Mouse (Mus musculus) CH12.LX (cell line): ENCODE measurements around the gene Mettl26. TPM values are rescaled to one million over a fixed set of nuclear protein-coding genes. Genes with fewer than 3 reads are reported as not detected.

Experiments
- DNase-seq: peaks from one replicate; pipeline ENCODE4 v3.0.0-alpha.2; 2013; ENCODE audit errors: extremely low read depth
- H3K27ac ChIP-seq: 2 replicates; pipeline ENCODE4 v1.5.1; 2012; ENCODE audit warnings: low read depth, mild to moderate bottlenecking, control low read depth, moderate library complexity; ENCODE audit not compliant: insufficient read depth
- H3K27me3 ChIP-seq: replicated peaks from 2 replicates; pipeline ENCODE3; 2012; ENCODE audit warnings: inconsistent platforms
- H3K36me3 ChIP-seq, 2 experiments: replicated peaks in 1 of 2; 2 replicates each; pipeline versions ENCODE3 to v1.6.1; 2012; ENCODE audit warnings: inconsistent platforms in 1 of 2, low read length in 1 of 2, mild to moderate bottlenecking in 1 of 2, mixed read lengths in 1 of 2, moderate library complexity in 1 of 2; ENCODE audit not compliant: control insufficient read depth in 1 of 2, insufficient read depth in 1 of 2
- H3K4me1 ChIP-seq, 2 experiments: 2 replicates each; pipeline ENCODE4 v1.6.1; 2012; ENCODE audit warnings: inconsistent platforms in 1 of 2, moderate library complexity in 1 of 2; ENCODE audit not compliant: insufficient read depth in 2 of 2, control insufficient read depth in 1 of 2
- H3K4me2 ChIP-seq: 2 replicates; pipeline ENCODE4 v1.6.1; 2012; ENCODE audit warnings: low read depth, mild to moderate bottlenecking, control low read depth; ENCODE audit not compliant: poor library complexity, insufficient read depth, severe bottlenecking
- H3K4me3 ChIP-seq, 3 experiments: fragments of 150-350 bp in 1 of 3; sonication (generic) in 1 of 3; replicated peaks in 1 of 3; 2 replicates each; pipeline versions ENCODE3 to v1.5.1; 2011 to 2012; ENCODE audit warnings: low read depth in 2 of 3, low read length in 2 of 3, mild to moderate bottlenecking in 2 of 3, moderate library complexity in 2 of 3, control low read depth in 1 of 3, improper control_type of control experiment in 1 of 3, inconsistent platforms in 1 of 3, mixed read lengths in 1 of 3; ENCODE audit not compliant: poor library complexity in 1 of 3
- H3K79me2 ChIP-seq: replicated peaks from 2 replicates; pipeline ENCODE4 v1.6.1; 2012; ENCODE audit warnings: mild to moderate bottlenecking, moderate library complexity; ENCODE audit not compliant: control insufficient read depth, poor library complexity, insufficient read depth, severe bottlenecking; ENCODE audit errors: extremely low read depth
- H3K9ac ChIP-seq: 2 replicates; pipeline ENCODE4 v1.6.1; 2012; ENCODE audit warnings: low read depth, mild to moderate bottlenecking, control low read depth, moderate library complexity; ENCODE audit not compliant: insufficient read depth
- H3K9me3 ChIP-seq: replicated peaks from 2 replicates; pipeline ENCODE3; 2012; ENCODE audit warnings: low read length, inconsistent platforms, mixed read lengths
- BHLHE40 ChIP-seq: IDR thresholded peaks from 2 replicates; pipeline ENCODE4 v1.6.1; 2011; ENCODE audit warnings: mild to moderate bottlenecking, low read depth, low read length, improper control_type of control experiment
- CHD1 ChIP-seq: IDR thresholded peaks from 2 replicates; pipeline ENCODE4 v1.6.1; 2012; ENCODE audit warnings: low read depth, low read length, improper control_type of control experiment, inconsistent platforms
- CHD2 ChIP-seq: IDR thresholded peaks from 2 replicates; pipeline ENCODE4 v1.6.1; 2011; ENCODE audit warnings: low read length, improper control_type of control experiment
- CTCF ChIP-seq, 2 experiments: IDR thresholded peaks in 1 of 2; conservative IDR thresholded peaks in 1 of 2; 2 replicates each; pipeline ENCODE4 v1.5.1; 2011 to 2012; ENCODE audit warnings: low read depth in 2 of 2, low read length in 2 of 2, improper control_type of control experiment in 1 of 2, inconsistent platforms in 1 of 2, mild to moderate bottlenecking in 1 of 2, moderate library complexity in 1 of 2
- E2F4 ChIP-seq: IDR thresholded peaks from 2 replicates; pipeline ENCODE4 v1.6.1; 2011; ENCODE audit warnings: low read depth, low read length, improper control_type of control experiment; ENCODE audit not compliant: insufficient replicate concordance
- ELF1 ChIP-seq: IDR thresholded peaks from 2 replicates; pipeline ENCODE4 v1.6.1; 2014; ENCODE audit warnings: low read depth, mild to moderate bottlenecking, inconsistent platforms, low read length, improper control_type of control experiment
- EP300 ChIP-seq: IDR thresholded peaks from 2 replicates; pipeline ENCODE4 v1.6.1; 2011; ENCODE audit warnings: low read length, improper control_type of control experiment
- ETS1 ChIP-seq: conservative IDR thresholded peaks from 2 replicates; pipeline ENCODE4 v1.6.1; 2012; ENCODE audit warnings: low read depth, mild to moderate bottlenecking, inconsistent platforms, low read length, improper control_type of control experiment, moderate library complexity
- GABPA ChIP-seq: IDR thresholded peaks from 2 replicates; pipeline ENCODE4 v1.6.1; 2012; ENCODE audit warnings: low read depth, low read length, improper control_type of control experiment, inconsistent platforms; ENCODE audit not compliant: insufficient replicate concordance
- HCFC1 ChIP-seq: IDR thresholded peaks from 2 replicates; pipeline ENCODE4 v1.6.1; 2012; ENCODE audit warnings: low read depth, mild to moderate bottlenecking, inconsistent platforms, low read length, improper control_type of control experiment
- IRF4 ChIP-seq: IDR thresholded peaks from 2 replicates; pipeline ENCODE4 v1.6.1; 2014; ENCODE audit warnings: low read depth, mild to moderate bottlenecking, inconsistent platforms, low read length, improper control_type of control experiment
- JUN ChIP-seq: IDR thresholded peaks from 2 replicates; pipeline ENCODE4 v1.6.1; 2011; ENCODE audit warnings: low read depth, mild to moderate bottlenecking, low read length, improper control_type of control experiment, moderate library complexity; ENCODE audit not compliant: insufficient read depth
- JUND ChIP-seq: conservative IDR thresholded peaks from 2 replicates; pipeline ENCODE4 v1.6.1; 2011; ENCODE audit warnings: low read depth, low read length, improper control_type of control experiment
- KAT2A ChIP-seq: IDR thresholded peaks from 2 replicates; pipeline ENCODE4 v1.6.1; 2012; ENCODE audit warnings: low read length, improper control_type of control experiment, inconsistent platforms; ENCODE audit not compliant: insufficient replicate concordance
- MAFK ChIP-seq: IDR thresholded peaks from 2 replicates; pipeline ENCODE4 v1.6.1; 2011; ENCODE audit warnings: low read length, improper control_type of control experiment; ENCODE audit not compliant: insufficient replicate concordance
- MAX ChIP-seq: IDR thresholded peaks from 2 replicates; pipeline ENCODE4 v1.6.1; 2011; ENCODE audit warnings: low read length, improper control_type of control experiment
- MAZ ChIP-seq: IDR thresholded peaks from 2 replicates; pipeline ENCODE4 v1.6.1; 2012; ENCODE audit warnings: low read depth, mild to moderate bottlenecking, inconsistent platforms, low read length, improper control_type of control experiment, moderate library complexity
- MEF2A ChIP-seq: IDR thresholded peaks from 2 replicates; pipeline ENCODE4 v1.6.1; 2014; ENCODE audit warnings: low read depth, mild to moderate bottlenecking, inconsistent platforms, low read length, improper control_type of control experiment, borderline replicate concordance
- MXI1 ChIP-seq: IDR thresholded peaks from 2 replicates; pipeline ENCODE4 v1.6.1; 2011; ENCODE audit warnings: mild to moderate bottlenecking, low read depth, low read length, improper control_type of control experiment
- MYC ChIP-seq: IDR thresholded peaks from 2 replicates; pipeline ENCODE4 v1.6.1; 2011; ENCODE audit warnings: low read depth, mild to moderate bottlenecking, improper control_type of control experiment, low read length
- NELFE ChIP-seq: IDR thresholded peaks from 2 replicates; pipeline ENCODE4 v1.6.1; 2011; ENCODE audit warnings: low read depth, low read length, improper control_type of control experiment
- NRF1 ChIP-seq: IDR thresholded peaks from 2 replicates; pipeline ENCODE4 v1.6.1; 2014; ENCODE audit warnings: low read depth, mild to moderate bottlenecking, inconsistent platforms, low read length, improper control_type of control experiment, moderate library complexity
- PAX5 ChIP-seq: IDR thresholded peaks from 2 replicates; pipeline ENCODE4 v1.6.1; 2012; ENCODE audit warnings: low read length, inconsistent platforms, mixed read lengths
- POLR2A ChIP-seq: IDR thresholded peaks from 2 replicates; pipeline ENCODE4 v1.6.1; 2011; ENCODE audit warnings: low read depth, mild to moderate bottlenecking, improper control_type of control experiment, low read length
- POLR2AphosphoS2 ChIP-seq: IDR thresholded peaks from 2 replicates; pipeline ENCODE4 v1.6.1; 2011; ENCODE audit warnings: low read depth, low read length, improper control_type of control experiment
- RAD21 ChIP-seq: IDR thresholded peaks from 2 replicates; pipeline ENCODE4 v1.6.1; 2011; ENCODE audit warnings: low read depth, mild to moderate bottlenecking, low read length, improper control_type of control experiment, moderate library complexity
- RCOR1 ChIP-seq: conservative IDR thresholded peaks from 2 replicates; pipeline ENCODE4 v1.6.1; 2012; ENCODE audit warnings: low read depth, mild to moderate bottlenecking, inconsistent platforms, low read length, improper control_type of control experiment
- SIN3A ChIP-seq: IDR thresholded peaks from 2 replicates; pipeline ENCODE4 v1.6.1; 2012; ENCODE audit warnings: low read length, improper control_type of control experiment, inconsistent platforms
- SMC3 ChIP-seq: IDR thresholded peaks from 2 replicates; pipeline ENCODE4 v1.6.1; 2011; ENCODE audit warnings: low read depth, low read length, improper control_type of control experiment
- TBP ChIP-seq: conservative IDR thresholded peaks from 2 replicates; pipeline ENCODE4 v1.6.1; 2011; ENCODE audit warnings: low read depth, low read length, improper control_type of control experiment
- TCF12 ChIP-seq: IDR thresholded peaks from 2 replicates; pipeline ENCODE4 v1.6.1; 2014; ENCODE audit warnings: low read depth, mild to moderate bottlenecking, inconsistent platforms, low read length, improper control_type of control experiment
- UBTF ChIP-seq: IDR thresholded peaks from 2 replicates; pipeline ENCODE4 v1.6.1; 2012; ENCODE audit warnings: low read depth, mild to moderate bottlenecking, inconsistent platforms, low read length, improper control_type of control experiment, moderate library complexity
- USF1 ChIP-seq: IDR thresholded peaks from 2 replicates; pipeline ENCODE4 v1.6.1; 2014; ENCODE audit warnings: low read depth, mild to moderate bottlenecking, inconsistent platforms, low read length, improper control_type of control experiment
- USF2 ChIP-seq: conservative IDR thresholded peaks from 2 replicates; pipeline ENCODE4 v1.6.1; 2011; ENCODE audit warnings: low read depth, low read length, improper control_type of control experiment
- ZC3H11A ChIP-seq: IDR thresholded peaks from 2 replicates; pipeline ENCODE4 v1.6.1; 2012; ENCODE audit warnings: low read depth, mild to moderate bottlenecking, inconsistent platforms, low read length, improper control_type of control experiment
- ZKSCAN1 ChIP-seq: IDR thresholded peaks from 2 replicates; pipeline ENCODE4 v1.6.1; 2012; ENCODE audit warnings: low read depth, inconsistent platforms, low read length, improper control_type of control experiment, borderline replicate concordance
- ZMIZ1 ChIP-seq: IDR thresholded peaks from 2 replicates; pipeline ENCODE4 v1.6.1; 2012; ENCODE audit warnings: low read depth, mild to moderate bottlenecking, inconsistent platforms, low read length, improper control_type of control experiment
- ZNF384 ChIP-seq: IDR thresholded peaks from 2 replicates; pipeline ENCODE4 v1.6.1; 2012; ENCODE audit warnings: low read depth, low read length, improper control_type of control experiment, inconsistent platforms
- dilution Hi-C: fragments of 300-500 bp; cut with MboI; formaldehyde crosslinking; loops from 2 replicates; pipeline ENCODE4 v1.14.3; 2020; ENCODE audit warnings: low sequenced_read_pairs; ENCODE audit not compliant: extremely low pct_unique_long_range_greater_than_20kb, extremely low pct_ligation_motif_present
- in situ Hi-C: fragments of 300-500 bp; cut with MboI; formaldehyde crosslinking; loops from 3 replicates; pipeline ENCODE4 v1.14.3; 2019; ENCODE audit warnings: low sequenced_read_pairs, low pct_ligation_motif_present, low pct_unique_long_range_greater_than_20kb, mixed read lengths
- polyA plus RNA-seq: library from polyadenylated mRNA; unstranded; fragments of >175 nt; gene quantifications from 2 replicates; pipeline ENCODE4 v1.2.1, GENCODE M21; 2012; ENCODE audit warnings: low read depth; ENCODE audit not compliant: insufficient read length
- total RNA-seq, 2 experiments: library from RNA; depleted of rRNA; stranded (reverse); fragments of 300-350 nt in 1 of 2; fragments of >200 nt in 1 of 2; gene quantifications; 2 replicates each; pipeline ENCODE4 v1.2.3; 2012 to 2014

Mettl26 gene
- total and polyA plus RNA-seq, 3 experiments = 29.8 to 52.5 (median 33.0) TPM

- peak; percentile 99 for DNase-seq
- Histone ChIP-seq H3K27ac (peak overlapping the region; percentile 47), H3K79me2 (peaks cover 14% of the 10 kb centered on the region), H3K4me2 (peak overlapping the region; percentile 85), H3K4me1 (peaks cover 21 to 45% of the 10 kb centered on the region in 2 experiments), H3K9me3 (no peaks in the 10 kb centered on the region), H3K36me3 (peaks cover 53 to 77% of the 10 kb centered on the region in 2 experiments), H3K4me3 (peak overlapping the region; percentile 71 to 81 (median 81)), H3K27me3 (no peaks in the 10 kb centered on the region), H3K9ac (peak overlapping the region; percentile 90)
- in situ Hi-C loops (no loop called here), dilution Hi-C loops (no loop called here)
- TF ChIP-seq MAZ (no peak; the same call in 1 of the 2 replicates), ZNF384 (no peak), CHD1 (no peak), POLR2A (peak; percentile 90), MEF2A (peak; percentile 41; the same call in 1 of the 2 replicates), POLR2AphosphoS2 (peak; percentile 92; the same call in 1 of the 2 replicates), MAX (peak; percentile 86), JUND (no peak), E2F4 (no peak), KAT2A (0 out of 2 replicates have a peak, but pooled peaks have one; percentile 69), PAX5 (no peak), TCF12 (peak; percentile 59), MYC (peak; percentile 65; the same call in 1 of the 2 replicates), SMC3 (no peak), NELFE (peak; percentile 82), UBTF (peak; percentile 76; the same call in 1 of the 2 replicates), MXI1 (peak; percentile 91), MAFK (no peak), TBP (no peak; the same call in 1 of the 2 replicates), ZKSCAN1 (no peak), ZC3H11A (no peak), EP300 (no peak), CHD2 (no peak), SIN3A (peak; percentile 88), CTCF (conservative IDR thresholded peaks at IDR 0.05 in 1 of 2, IDR thresholded peaks at IDR 0.05 in 1 of 2; ENCODE audit: low read depth in 2 of 2, low read length in 2 of 2) (no peak), NRF1 (peak; percentile 41; the same call in 1 of the 2 replicates), IRF4 (peak; percentile 17; the same call in 1 of the 2 replicates), USF1 (peak; percentile 92), HCFC1 (peak; percentile 80), ELF1 (peak; percentile 89), RCOR1 (no peak), GABPA (no peak), ETS1 (no peak), RAD21 (no peak), USF2 (peak; percentile 87), ZMIZ1 (peak; percentile 90), JUN (no peak), BHLHE40 (peak; percentile 94)
These were observed 42.2 kb upstream of the Mettl26 start for GRCm38 (mm10) chr17:25832436-25833290.
